Mouse (Mus musculus) yolk sac, embryonic 10.5 days (tissue): Measurements from ENCODE around the gene Rbp3.

Experiments
- DNase-seq: peaks from one replicate; pipeline ENCODE4 v3.0.0-alpha.2; 2017; ENCODE audit warnings: low spot score

The Rbp3 gene

GRCm38 (mm10) chr14:33974752-33975151 is 20.9 kb downstream of the Rbp3 start:
- DNase-seq, result no peak

- no peak for DNase-seq
Measured at GRCm38 (mm10) chr14:33977748-33978147, 23.9 kb downstream of the Rbp3 start.

- DNase-seq, result peak; percentile 12
Measured at GRCm38 (mm10) chr14:33978604-33979059, 24.8 kb downstream of the Rbp3 start, which contains the start of gene Zfp488. Gene Zfp488, minus strand, starts transcription at chr14:33978764.

- no peak for DNase-seq
Measured at GRCm38 (mm10) chr14:33989201-33989600, 35.4 kb downstream of the Rbp3 start.

GRCm38 (mm10) chr14:33991971-33992370 is 38.2 kb downstream of the Rbp3 start:
- DNase-seq, result no peak

GRCm38 (mm10) chr14:33993051-33993450 is 39.2 kb downstream of the Rbp3 start:
- no peak for DNase-seq

- no peak for DNase-seq
Measured at GRCm38 (mm10) chr14:33993521-33994289, 39.9 kb downstream of the Rbp3 start.

- no peak for DNase-seq
Measured at GRCm38 (mm10) chr14:33997427-33997826, 43.6 kb downstream of the Rbp3 start.

GRCm38 (mm10) chr14:34000076-34000475 is 46.3 kb downstream of the Rbp3 start:
- DNase-seq, result no peak

GRCm38 (mm10) chr14:34001445-34001844 is 47.6 kb downstream of the Rbp3 start:
- no peak for DNase-seq

GRCm38 (mm10) chr14:34002358-34002757 is 48.6 kb downstream of the Rbp3 start:
- DNase-seq, result no peak
